Mouse (Mus musculus): ENCODE data around the gene Osgep. TPM values are rescaled to one million over a fixed set of nuclear protein-coding genes. Genes with fewer than 3 reads are reported as not detected.
A peak's percentile ranks its signal among the peaks of the same experiment; 100 is the strongest.

The Osgep gene
- polyA plus RNA-seq, 1 experiment from 2014 or later, result 117 TPM

GRCm38 (mm10) chr14:50938119-50938908, 13.6 kb upstream of the Osgep start:
- WGBS, result 87% methylated on average over 3 of the region's 3 CpGs
- Histone ChIP-seq H3K4me2 (ENCODE audit: low read length) (no peak overlapping the region), H3K9me3 (replicated peaks; ENCODE audit: control insufficient read depth, low read length, poor library complexity, severe bottlenecking) (no peaks in the 10 kb centered on the region), H3K9ac (ENCODE audit: low read depth, low read length) (no peak overlapping the region), H3K27me3 (ENCODE audit: control insufficient read depth, insufficient read depth, low read depth, low read length) (no peaks in the 10 kb centered on the region), H3K4me3 (ENCODE audit: low read depth, low read length) (no peak overlapping the region), H3K36me3 (ENCODE audit: control insufficient read depth, insufficient read depth, low read length) (no peaks in the 10 kb centered on the region), H3K4me1 (ENCODE audit: control insufficient read depth, insufficient read depth, low read length) (no peaks in the 10 kb centered on the region), H3K27ac (ENCODE audit: low read length) (no peak overlapping the region)
- no peak for ATAC-seq

GRCm38 (mm10) chr14:50936649-50937048, 12.0 kb upstream of the Osgep start:
- Histone ChIP-seq H3K9ac (ENCODE audit: low read depth, low read length) (no peak overlapping the region), H3K4me1 (ENCODE audit: control insufficient read depth, insufficient read depth, low read length) (peaks cover 4% of the 10 kb centered on the region; the same call in 1 of the 2 replicates), H3K27ac (ENCODE audit: low read length) (no peak overlapping the region), H3K4me3 (ENCODE audit: low read depth, low read length) (no peak overlapping the region), H3K4me2 (ENCODE audit: low read length) (no peak overlapping the region), H3K36me3 (ENCODE audit: control insufficient read depth, insufficient read depth, low read length) (no peaks in the 10 kb centered on the region), H3K27me3 (ENCODE audit: control insufficient read depth, insufficient read depth, low read depth, low read length) (no peaks in the 10 kb centered on the region), H3K9me3 (replicated peaks; ENCODE audit: control insufficient read depth, low read length, poor library complexity, severe bottlenecking) (no peaks in the 10 kb centered on the region)
- no peak for ATAC-seq
- WGBS, result 45% methylated on average over 1 of the region's 1 CpGs

GRCm38 (mm10) chr14:50931493-50932020, 6.9 kb upstream of the Osgep start:
- H3K4me2 ChIP-seq (ENCODE audit: low read length), result peak overlapping the region; percentile 79
- peaks cover 17% of the 10 kb centered on the region for H3K36me3 ChIP-seq (ENCODE audit: control insufficient read depth, insufficient read depth, low read length)
- H3K27me3 ChIP-seq (ENCODE audit: control insufficient read depth, insufficient read depth, low read depth, low read length), result no peaks in the 10 kb centered on the region
- H3K9ac ChIP-seq (ENCODE audit: low read depth, low read length), result peak overlapping the region; percentile 69
- no peaks in the 10 kb centered on the region for H3K9me3 ChIP-seq (replicated peaks; ENCODE audit: control insufficient read depth, low read length, poor library complexity, severe bottlenecking)
- no peak; the same call in 1 of the 2 replicates for ATAC-seq
- H3K27ac ChIP-seq (ENCODE audit: low read length), result peak overlapping the region; percentile 84
- H3K4me3 ChIP-seq (ENCODE audit: low read depth, low read length), result peak overlapping the region; percentile 62
- peaks cover 19% of the 10 kb centered on the region for H3K4me1 ChIP-seq (ENCODE audit: control insufficient read depth, insufficient read depth, low read length)
- WGBS, result 11% methylated on average over 12 of the region's 12 CpGs

- Histone ChIP-seq H3K9me3 (replicated peaks; ENCODE audit: control insufficient read depth, low read length, poor library complexity, severe bottlenecking) (no peaks in the 10 kb centered on the region), H3K27ac (ENCODE audit: low read length) (peak within 1 kb of the TSS; percentile 84), H3K4me2 (ENCODE audit: low read length) (peak within 1 kb of the TSS; percentile 79), H3K36me3 (ENCODE audit: control insufficient read depth, insufficient read depth, low read length) (peaks cover 17% of the 10 kb centered on the region), H3K4me1 (ENCODE audit: control insufficient read depth, insufficient read depth, low read length) (peaks cover 25% of the 10 kb centered on the region), H3K9ac (ENCODE audit: low read depth, low read length) (peak within 1 kb of the TSS; percentile 86), H3K4me3 (ENCODE audit: low read depth, low read length) (peak within 1 kb of the TSS; percentile 62), H3K27me3 (ENCODE audit: control insufficient read depth, insufficient read depth, low read depth, low read length) (no peaks in the 10 kb centered on the region)
- under 1% methylated on average over 61 of the region's 68 CpGs for WGBS
- peak; percentile 99 for ATAC-seq
Observed at GRCm38 (mm10) chr14:50930754-50931492, 6.2 kb upstream of the Osgep start, which contains the start of the genes Pip4p1 and Pnp. Pip4p1 (minus strand) TSS chr14:50930856. Pnp (plus strand) TSS chr14:50931082.

- no peaks in the 10 kb centered on the region for H3K9me3 ChIP-seq (replicated peaks; ENCODE audit: control insufficient read depth, low read length, poor library complexity, severe bottlenecking)
- H3K9ac ChIP-seq (ENCODE audit: low read depth, low read length), result peak overlapping the region; percentile 86
- H3K4me2 ChIP-seq (ENCODE audit: low read length), result peak overlapping the region; percentile 77
- peaks cover 17% of the 10 kb centered on the region for H3K36me3 ChIP-seq (ENCODE audit: control insufficient read depth, insufficient read depth, low read length)
- no peaks in the 10 kb centered on the region for H3K27me3 ChIP-seq (ENCODE audit: control insufficient read depth, insufficient read depth, low read depth, low read length)
- peak overlapping the region; percentile 84 for H3K27ac ChIP-seq (ENCODE audit: low read length)
- H3K4me1 ChIP-seq (ENCODE audit: control insufficient read depth, insufficient read depth, low read length), result peaks cover 29% of the 10 kb centered on the region
- WGBS, result under 1% methylated on average over 32 of the region's 38 CpGs
- H3K4me3 ChIP-seq (ENCODE audit: low read depth, low read length), result peak overlapping the region; percentile 62
- ATAC-seq, result peak; percentile 50
Observed at GRCm38 (mm10) chr14:50930377-50930753, 5.7 kb upstream of the Osgep start.

- H3K4me2 ChIP-seq (ENCODE audit: low read length), result peak overlapping the region; percentile 77
- H3K27ac ChIP-seq (ENCODE audit: low read length), result peak overlapping the region; percentile 84
- no peaks in the 10 kb centered on the region for H3K9me3 ChIP-seq (replicated peaks; ENCODE audit: control insufficient read depth, low read length, poor library complexity, severe bottlenecking)
- peaks cover 17% of the 10 kb centered on the region for H3K36me3 ChIP-seq (ENCODE audit: control insufficient read depth, insufficient read depth, low read length)
- H3K9ac ChIP-seq (ENCODE audit: low read depth, low read length), result peak overlapping the region; percentile 86
- 17% methylated on average over 10 of the region's 10 CpGs for WGBS
- ATAC-seq, result no peak
- peaks cover 29% of the 10 kb centered on the region for H3K4me1 ChIP-seq (ENCODE audit: control insufficient read depth, insufficient read depth, low read length)
- H3K4me3 ChIP-seq (ENCODE audit: low read depth, low read length), result peak overlapping the region; percentile 62
- no peaks in the 10 kb centered on the region for H3K27me3 ChIP-seq (ENCODE audit: control insufficient read depth, insufficient read depth, low read depth, low read length)
Observed at GRCm38 (mm10) chr14:50929951-50930350, 5.3 kb upstream of the Osgep start.

GRCm38 (mm10) chr14:50927366-50927765, 2.7 kb upstream of the Osgep start:
- Histone ChIP-seq H3K36me3 (ENCODE audit: control insufficient read depth, insufficient read depth, low read length) (peaks cover 17% of the 10 kb centered on the region), H3K9ac (ENCODE audit: low read depth, low read length) (no peak overlapping the region), H3K27me3 (ENCODE audit: control insufficient read depth, insufficient read depth, low read depth, low read length) (no peaks in the 10 kb centered on the region), H3K4me3 (ENCODE audit: low read depth, low read length) (no peak overlapping the region), H3K9me3 (replicated peaks; ENCODE audit: control insufficient read depth, low read length, poor library complexity, severe bottlenecking) (no peaks in the 10 kb centered on the region), H3K27ac (ENCODE audit: low read length) (no peak overlapping the region), H3K4me1 (ENCODE audit: control insufficient read depth, insufficient read depth, low read length) (peaks cover 36% of the 10 kb centered on the region), H3K4me2 (ENCODE audit: low read length) (no peak overlapping the region)
- ATAC-seq, result no peak
- WGBS, result 82% methylated on average over 3 of the region's 3 CpGs

GRCm38 (mm10) chr14:50925111-50925920, 623 bp upstream of the Osgep start:
- Histone ChIP-seq H3K36me3 (ENCODE audit: control insufficient read depth, insufficient read depth, low read length) (peaks cover 17% of the 10 kb centered on the region), H3K27ac (ENCODE audit: low read length) (peak overlapping the region; percentile 87), H3K4me1 (ENCODE audit: control insufficient read depth, insufficient read depth, low read length) (peaks cover 29% of the 10 kb centered on the region), H3K4me3 (ENCODE audit: low read depth, low read length) (peak overlapping the region; percentile 64), H3K4me2 (ENCODE audit: low read length) (peak overlapping the region; percentile 85), H3K9ac (ENCODE audit: low read depth, low read length) (peak overlapping the region; percentile 83), H3K27me3 (ENCODE audit: control insufficient read depth, insufficient read depth, low read depth, low read length) (no peaks in the 10 kb centered on the region), H3K9me3 (replicated peaks; ENCODE audit: control insufficient read depth, low read length, poor library complexity, severe bottlenecking) (no peaks in the 10 kb centered on the region)
- ATAC-seq, result peak; percentile 71
- 2% methylated on average over 38 of the region's 38 CpGs for WGBS
